Mouse (Mus musculus) liver, embryonic 14.5 days (tissue): ENCODE results near the gene Szt2. TPM values are rescaled to one million over a fixed set of nuclear protein-coding genes. Genes with fewer than 3 reads are reported as not detected.

Source experiments
- ATAC-seq: fragments of 200-750 bp; cut with Nextera tagmentation; 2 replicates; pipeline ENCODE4 v1.8.0; 2017; ENCODE audit warnings: moderate number of reproducible peaks, mild to moderate bottlenecking, moderate library complexity; ENCODE audit not compliant: insufficient read depth
- DNase-seq, 3 experiments: peaks; one replicate each; pipeline ENCODE4 v3.0.0-alpha.2; 2012 to 2013; ENCODE audit warnings: low read depth in 3 of 3, low spot score in 3 of 3
- H3K27ac ChIP-seq: fragments of 300-500 bp; sonication (generic); 2 replicates; pipeline ENCODE4 v1.5.1; 2014; ENCODE audit warnings: moderate library complexity, mild to moderate bottlenecking, control low read depth, inconsistent platforms
- H3K27me3 ChIP-seq: fragments of 300-500 bp; sonication (generic); 2 replicates; pipeline ENCODE4 v1.6.1; 2014; ENCODE audit warnings: mild to moderate bottlenecking, low read length, moderate library complexity; ENCODE audit not compliant: control insufficient read depth, insufficient read depth
- H3K36me3 ChIP-seq: fragments of 300-500 bp; sonication (generic); replicated peaks from 2 replicates; pipeline ENCODE4 v1.6.1; 2014; ENCODE audit warnings: low read depth; ENCODE audit not compliant: control insufficient read depth, insufficient read depth
- H3K4me1 ChIP-seq, 2 experiments: fragments of 200-500 bp in 1 of 2; fragments of 300-500 bp in 1 of 2; sonication (generic) in 1 of 2; replicated peaks; 2 replicates each; pipeline ENCODE4 v1.6.1; 2012 to 2014; ENCODE audit warnings: antibody characterized with exemption in 1 of 2, inconsistent platforms in 1 of 2, low read length in 1 of 2; ENCODE audit not compliant: control insufficient read depth in 2 of 2, insufficient read depth in 2 of 2
- H3K4me2 ChIP-seq: fragments of 300-500 bp; sonication (generic); 2 replicates; pipeline ENCODE4 v1.6.1; 2014; ENCODE audit warnings: low read depth, mild to moderate bottlenecking, control low read depth, moderate library complexity
- H3K4me3 ChIP-seq, 2 experiments: fragments of 200-500 bp in 1 of 2; fragments of 300-500 bp in 1 of 2; sonication (generic) in 1 of 2; 2 replicates each; pipeline ENCODE4 v1.5.1; 2012 to 2014; ENCODE audit warnings: low read depth in 2 of 2, low read length in 2 of 2, mild to moderate bottlenecking in 2 of 2, control low read depth in 1 of 2, inconsistent platforms in 1 of 2, moderate library complexity in 1 of 2; ENCODE audit not compliant: insufficient read depth in 1 of 2
- H3K9ac ChIP-seq: fragments of 300-500 bp; sonication (generic); replicated peaks from 2 replicates; pipeline ENCODE4 v1.6.1; 2014; ENCODE audit warnings: mild to moderate bottlenecking, control low read depth, moderate library complexity
- H3K9me3 ChIP-seq: fragments of 300-500 bp; sonication (generic); 2 replicates; pipeline ENCODE4 v1.6.1; 2016; ENCODE audit warnings: low read length, mixed read lengths; ENCODE audit not compliant: control insufficient read depth
- CTCF ChIP-seq: IDR thresholded peaks from 2 replicates; pipeline ENCODE4 v1.5.1; 2016; ENCODE audit warnings: antibody characterized with exemption, low read depth, control low read depth
- EP300 ChIP-seq: IDR thresholded peaks from 2 replicates; pipeline ENCODE4 v1.6.1; 2016; ENCODE audit warnings: antibody characterized with exemption, low read depth
- WGBS: fragments of 180-500 bp; shearing (Covaris S2); extraction: QIAGEN DNeasy Blood & Tissue Kit; methylation state at CpG from one replicate; pipeline ENCODE4 v1.1.7; 2014; ENCODE audit not compliant: insufficient replicate concordance; 5-methylcytosine and 5-hydroxymethylcytosine counted together
- polyA plus RNA-seq, 2 experiments: library from polyadenylated mRNA; depleted of rRNA in 1 of 2; stranded (reverse) in 1 of 2; unstranded in 1 of 2; fragments of >200 nt; fragmentation: Nextera tagmentation in 1 of 2; extraction: Ambion mirVana in 1 of 2; gene quantifications; 2 replicates each; pipeline versions ENCODE4 v1.2.1 to v1.2.3; 2012 to 2014

Gene Szt2
- polyA plus RNA-seq, 2 experiments, result 2.6 to 5.9 TPM

GRCm38 (mm10) chr4:118445088-118445487 is 36.0 kb upstream of the Szt2 start:
- Histone ChIP-seq H3K4me3 (no peak overlapping the region), H3K4me1 (no peaks in the 10 kb centered on the region), H3K4me2 (no peak overlapping the region), H3K27me3 (no peaks in the 10 kb centered on the region), H3K27ac (no peak overlapping the region), H3K36me3 (no peaks in the 10 kb centered on the region), H3K9ac (no peak overlapping the region), H3K9me3 (no peaks in the 10 kb centered on the region)
- no peak for ATAC-seq
- no peak for DNase-seq
- 73% methylated on average over 10 of the region's 10 CpGs for WGBS
- TF ChIP-seq CTCF, result no peak
- TF ChIP-seq EP300, result no peak

DNA sequence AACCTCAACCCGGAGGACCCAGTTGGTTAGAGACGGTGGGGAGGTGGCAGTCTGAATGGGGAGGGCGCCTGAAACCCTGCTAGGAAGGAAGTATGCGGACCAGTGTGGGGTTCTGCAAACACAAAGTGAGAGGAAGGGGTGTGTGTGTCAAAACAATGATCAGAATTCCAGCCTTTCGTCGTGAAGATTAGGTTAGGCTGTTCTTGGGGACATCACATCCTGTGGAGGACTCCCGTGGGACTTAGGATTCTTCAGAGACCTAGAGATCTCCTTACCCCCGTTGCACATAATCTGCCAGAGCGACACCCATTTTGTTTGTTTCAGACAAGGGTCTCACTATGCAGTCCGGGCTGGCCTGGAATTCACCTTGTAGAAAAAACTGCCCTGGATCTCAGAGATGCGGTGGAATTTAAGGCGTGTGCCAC is 28.8 kb upstream of the Szt2 start:
- peak overlapping the region; percentile 76 for H3K9ac ChIP-seq
- ATAC-seq (peak; percentile 46; the same call in 1 of the 2 replicates), DNase-seq (no peak)
- H3K4me1 ChIP-seq, result peaks cover 19 to 29% of the 10 kb centered on the region in 2 experiments
- H3K27ac ChIP-seq, result peak overlapping the region; percentile 75
- no peaks in the 10 kb centered on the region for H3K9me3 ChIP-seq
- no peaks in the 10 kb centered on the region for H3K27me3 ChIP-seq
- H3K4me3 ChIP-seq, result peak overlapping the region; percentile 77 to 82
- peak overlapping the region; percentile 89 for H3K4me2 ChIP-seq
- TF ChIP-seq EP300 (no peak), CTCF (no peak)
- peaks cover 33% of the 10 kb centered on the region for H3K36me3 ChIP-seq
- 10% methylated on average over 12 of the region's 12 CpGs for WGBS

GRCm38 (mm10) chr4:118436820-118437603 is 27.9 kb upstream of the Szt2 start, which contains the start of gene Cdc20:
Gene Cdc20, minus strand, starts transcription at chr4:118437352.
- DNase-seq (peak; percentile 94 to 96 (median 95)), ATAC-seq (peak; percentile 95)
- H3K36me3 ChIP-seq, result peaks cover 41% of the 10 kb centered on the region
- H3K9me3 ChIP-seq, result no peaks in the 10 kb centered on the region
- H3K27me3 ChIP-seq, result no peaks in the 10 kb centered on the region
- WGBS, result under 1% methylated on average over 67 of the region's 67 CpGs
- H3K9ac ChIP-seq, result peak within 1 kb of the TSS; percentile 93
- TF ChIP-seq CTCF (no peak), EP300 (0 out of 2 replicates have a peak, but pooled peaks have one; percentile 45)
- H3K27ac ChIP-seq, result peak within 1 kb of the TSS; percentile 82
- peaks cover 19 to 29% of the 10 kb centered on the region in 2 experiments for H3K4me1 ChIP-seq
- peak within 1 kb of the TSS; percentile 89 for H3K4me2 ChIP-seq
- H3K4me3 ChIP-seq, result peak within 1 kb of the TSS; percentile 77 to 82

DNA sequence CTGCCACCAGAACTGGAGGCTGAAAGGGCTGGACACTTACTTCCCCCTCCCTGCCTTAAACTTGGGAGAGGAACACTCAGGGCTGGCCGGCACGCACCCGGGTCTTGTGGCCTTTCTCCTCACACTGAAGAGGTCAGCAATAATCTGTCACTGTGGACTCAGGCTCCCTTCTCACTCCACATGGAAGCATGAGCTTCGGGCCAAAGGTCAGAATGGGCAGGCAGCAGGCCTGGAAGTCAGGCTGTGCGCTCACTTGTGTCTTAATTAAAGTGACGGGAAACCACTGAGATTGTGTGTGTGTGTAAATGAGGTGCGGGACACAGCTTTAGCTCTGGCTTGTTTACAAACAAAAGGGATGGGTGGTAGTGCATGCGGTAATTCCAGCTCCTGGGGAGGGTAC is 23.3 kb upstream of the Szt2 start:
- no peak overlapping the region for H3K4me3 ChIP-seq
- no peaks in the 10 kb centered on the region for H3K9me3 ChIP-seq
- ATAC-seq, result no peak
- no peak overlapping the region for H3K9ac ChIP-seq
- peaks cover 37 to 47% of the 10 kb centered on the region in 2 experiments for H3K4me1 ChIP-seq
- TF ChIP-seq EP300 (no peak), CTCF (no peak)
- H3K27me3 ChIP-seq, result no peaks in the 10 kb centered on the region
- WGBS, result 75% methylated on average over 8 of the region's 8 CpGs
- H3K36me3 ChIP-seq, result peaks cover 63% of the 10 kb centered on the region
- no peak overlapping the region for H3K4me2 ChIP-seq
- H3K27ac ChIP-seq, result no peak overlapping the region
- no peak for DNase-seq

DNA sequence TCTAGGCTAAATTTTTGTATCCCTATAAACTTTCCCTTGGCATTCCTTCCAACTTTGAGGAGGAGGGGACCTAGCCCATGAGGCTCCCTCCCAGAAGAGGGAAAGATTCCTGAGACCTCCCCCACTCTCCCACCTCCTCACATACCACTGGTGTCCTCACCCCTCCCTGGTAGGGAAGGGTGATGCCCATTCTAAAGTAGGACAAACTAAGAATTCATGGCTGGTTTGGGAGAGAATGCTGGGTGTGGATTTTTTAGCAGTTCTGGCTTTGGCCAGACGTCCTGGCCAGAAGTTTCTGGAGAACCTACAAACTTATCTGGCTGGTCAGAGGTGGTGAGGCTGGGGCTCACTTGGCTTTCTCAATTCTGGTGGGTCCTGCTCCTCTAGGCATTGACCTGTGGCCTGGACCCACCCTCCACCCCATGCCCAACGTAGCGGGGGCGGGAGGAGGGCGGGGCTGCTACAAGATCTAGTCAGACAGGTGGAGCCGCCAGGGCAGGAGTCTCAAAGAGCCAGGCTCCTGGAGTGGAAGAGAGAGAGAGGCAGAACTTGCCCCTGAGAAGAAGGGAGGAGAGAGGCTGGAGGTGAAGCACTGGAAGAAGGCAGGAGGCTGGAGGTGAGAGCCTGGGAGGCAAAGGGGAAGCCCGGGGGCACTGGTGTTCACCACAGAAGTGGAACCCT is 20.3 kb upstream of the Szt2 start:
- H3K4me1 ChIP-seq, result peaks cover 48 to 50% of the 10 kb centered on the region in 2 experiments
- ATAC-seq, result no peak

More for the DNA sequence above, 20.3 kb upstream of the Szt2 start:
- H3K27ac ChIP-seq, result peak overlapping the region; percentile 85
- no peak for TF ChIP-seq EP300
- TF ChIP-seq CTCF, result no peak
- peak overlapping the region; percentile 92 for H3K9ac ChIP-seq
- peaks cover 45% of the 10 kb centered on the region for H3K36me3 ChIP-seq
- DNase-seq, result no peak
- peak overlapping the region; percentile 99 for H3K4me2 ChIP-seq
- WGBS, result 9% methylated on average over 7 of the region's 7 CpGs
- H3K4me3 ChIP-seq, result peak overlapping the region; percentile 73 to 90
- no peaks in the 10 kb centered on the region for H3K9me3 ChIP-seq
- H3K27me3 ChIP-seq, result no peaks in the 10 kb centered on the region
